Mouse (Mus musculus): ENCODE results near the gene Trappc3l. TPM values are rescaled to one million over a fixed set of nuclear protein-coding genes. Genes with fewer than 3 reads are reported as not detected.

The Trappc3l gene
- polyA plus RNA-seq, 1 experiment from 2014 or later: not detected

DNA sequence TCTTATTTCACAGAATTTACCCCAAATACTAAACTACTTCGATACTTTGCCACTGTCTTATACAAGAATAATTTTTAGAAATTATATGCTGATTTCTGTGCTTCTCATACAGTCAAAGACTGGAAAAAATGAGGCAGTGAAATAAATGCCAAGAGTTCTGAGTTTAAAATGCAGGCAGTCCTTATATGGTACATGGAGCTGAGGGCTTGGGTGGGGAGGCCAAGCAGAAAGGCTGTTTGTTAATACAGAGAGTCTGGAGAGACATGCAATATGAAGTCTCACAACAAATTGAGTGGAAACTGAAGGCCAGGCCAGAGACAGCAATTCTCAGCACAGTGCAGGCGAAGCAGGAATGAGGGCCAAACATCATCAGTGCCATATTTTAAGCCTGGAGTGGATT is 51.1 kb downstream of the Trappc3l start:
- H3K4me1 ChIP-seq (ENCODE audit: control insufficient read depth, low read depth, low read length): no peaks in the 10 kb centered on the region
- H3K27ac ChIP-seq (ENCODE audit: low read length): no peak overlapping the region
- H3K36me3 ChIP-seq (ENCODE audit: control insufficient read depth, insufficient read depth): no peaks in the 10 kb centered on the region
- no peaks in the 10 kb centered on the region for H3K9me3 ChIP-seq (replicated peaks; ENCODE audit: control insufficient read depth, low read length)
- H3K27me3 ChIP-seq (ENCODE audit: control insufficient read depth, insufficient read depth, low read depth, low read length): no peaks in the 10 kb centered on the region
- no peak overlapping the region for H3K4me3 ChIP-seq (ENCODE audit: low read depth, low read length)
- no peak overlapping the region for H3K4me2 ChIP-seq (ENCODE audit: low read depth, low read length)
- H3K9ac ChIP-seq (ENCODE audit: low read depth, low read length): no peak overlapping the region
- WGBS (ENCODE audit: insufficient replicate concordance): 50% methylated on average over 2 of the region's 2 CpGs
- ATAC-seq (ENCODE audit: low read depth): no peak

DNA sequence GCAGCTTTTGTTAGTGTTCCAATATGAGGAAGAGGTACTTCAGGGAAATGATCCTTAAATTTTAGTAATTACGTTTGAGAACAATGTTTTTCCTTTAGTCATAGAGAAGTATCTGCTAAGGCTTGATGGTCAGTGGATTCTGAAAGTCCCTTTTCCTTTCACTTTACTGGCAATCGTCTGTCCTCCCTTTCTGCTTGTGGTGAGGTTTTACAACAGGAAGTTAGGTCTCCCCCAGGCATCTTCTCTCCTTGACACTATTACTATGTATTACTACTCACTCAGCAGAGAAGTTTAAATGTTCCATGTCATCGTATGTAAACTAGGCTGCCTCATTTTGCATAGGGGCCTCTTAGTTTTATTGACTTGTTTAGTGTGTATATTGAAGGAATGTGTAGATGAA is 52.1 kb downstream of the Trappc3l start:
- Histone ChIP-seq H3K9me3 (replicated peaks; ENCODE audit: control insufficient read depth, low read length) (no peaks in the 10 kb centered on the region), H3K27me3 (ENCODE audit: control insufficient read depth, insufficient read depth, low read depth, low read length) (no peaks in the 10 kb centered on the region), H3K27ac (ENCODE audit: low read length) (no peak overlapping the region), H3K4me2 (ENCODE audit: low read depth, low read length) (no peak overlapping the region), H3K4me1 (ENCODE audit: control insufficient read depth, low read depth, low read length) (no peaks in the 10 kb centered on the region), H3K36me3 (ENCODE audit: control insufficient read depth, insufficient read depth) (no peaks in the 10 kb centered on the region), H3K9ac (ENCODE audit: low read depth, low read length) (no peak overlapping the region), H3K4me3 (ENCODE audit: low read depth, low read length) (no peak overlapping the region)
- ATAC-seq (ENCODE audit: low read depth): no peak
- 25% methylated on average over 3 of the region's 3 CpGs for WGBS (ENCODE audit: insufficient replicate concordance)

DNA sequence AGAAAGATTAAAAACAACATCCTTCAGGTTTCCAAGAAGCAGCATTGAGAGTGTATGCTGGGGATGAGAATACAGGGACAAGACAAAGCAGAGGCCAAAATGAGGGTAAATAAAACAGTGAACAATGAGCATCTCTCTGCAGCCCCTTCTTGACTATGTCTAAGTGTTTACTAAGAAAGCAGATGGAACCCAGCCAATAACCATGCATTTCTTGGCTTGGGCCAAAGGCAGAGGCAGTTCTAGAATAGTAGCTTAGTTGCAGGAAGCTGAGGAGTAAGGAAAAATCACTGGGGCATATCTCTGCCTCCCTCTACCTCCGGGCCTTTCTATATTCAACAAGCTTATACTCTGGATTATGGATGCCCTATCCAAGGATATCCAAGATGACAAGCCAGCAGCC is 53.1 kb downstream of the Trappc3l start:
- Histone ChIP-seq H3K9me3 (replicated peaks; ENCODE audit: control insufficient read depth, low read length) (no peaks in the 10 kb centered on the region), H3K27me3 (ENCODE audit: control insufficient read depth, insufficient read depth, low read depth, low read length) (no peaks in the 10 kb centered on the region), H3K9ac (ENCODE audit: low read depth, low read length) (no peak overlapping the region), H3K4me3 (ENCODE audit: low read depth, low read length) (no peak overlapping the region), H3K27ac (ENCODE audit: low read length) (no peak overlapping the region), H3K4me2 (ENCODE audit: low read depth, low read length) (no peak overlapping the region), H3K36me3 (ENCODE audit: control insufficient read depth, insufficient read depth) (no peaks in the 10 kb centered on the region), H3K4me1 (ENCODE audit: control insufficient read depth, low read depth, low read length) (no peaks in the 10 kb centered on the region)
- no peak for ATAC-seq (ENCODE audit: low read depth)
- WGBS (ENCODE audit: insufficient replicate concordance): 43% methylated on average over 1 of the region's 1 CpGs

DNA sequence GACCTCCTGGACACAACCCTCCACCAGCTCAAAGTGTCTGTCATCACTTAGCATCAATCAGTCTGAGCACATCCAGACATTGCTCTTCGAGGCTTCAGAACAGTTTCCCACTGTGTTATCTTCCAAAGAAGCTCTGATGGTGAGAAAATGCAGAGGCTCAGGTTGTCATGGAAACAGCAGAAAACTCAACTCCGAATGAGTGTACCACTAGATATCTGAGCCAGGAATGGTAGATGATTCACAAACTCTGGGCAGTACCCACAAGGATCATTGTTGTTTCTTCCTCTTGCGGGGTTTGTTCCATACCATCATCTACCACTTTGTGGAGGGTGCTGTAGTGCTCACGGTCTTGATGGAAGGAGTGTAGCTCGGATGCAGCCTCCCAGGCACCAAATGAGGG is 54.5 kb downstream of the Trappc3l start:
- no peak overlapping the region for H3K4me2 ChIP-seq (ENCODE audit: low read depth, low read length)
- H3K9ac ChIP-seq (ENCODE audit: low read depth, low read length): no peak overlapping the region
- no peak for ATAC-seq (ENCODE audit: low read depth)
- no peak overlapping the region for H3K27ac ChIP-seq (ENCODE audit: low read length)
- no peaks in the 10 kb centered on the region for H3K9me3 ChIP-seq (replicated peaks; ENCODE audit: control insufficient read depth, low read length)
- no peaks in the 10 kb centered on the region for H3K27me3 ChIP-seq (ENCODE audit: control insufficient read depth, insufficient read depth, low read depth, low read length)
- no peak overlapping the region for H3K4me3 ChIP-seq (ENCODE audit: low read depth, low read length)
- 45% methylated on average over 5 of the region's 5 CpGs for WGBS (ENCODE audit: insufficient replicate concordance)
- no peaks in the 10 kb centered on the region for H3K4me1 ChIP-seq (ENCODE audit: control insufficient read depth, low read depth, low read length)
- H3K36me3 ChIP-seq (ENCODE audit: control insufficient read depth, insufficient read depth): no peaks in the 10 kb centered on the region

DNA sequence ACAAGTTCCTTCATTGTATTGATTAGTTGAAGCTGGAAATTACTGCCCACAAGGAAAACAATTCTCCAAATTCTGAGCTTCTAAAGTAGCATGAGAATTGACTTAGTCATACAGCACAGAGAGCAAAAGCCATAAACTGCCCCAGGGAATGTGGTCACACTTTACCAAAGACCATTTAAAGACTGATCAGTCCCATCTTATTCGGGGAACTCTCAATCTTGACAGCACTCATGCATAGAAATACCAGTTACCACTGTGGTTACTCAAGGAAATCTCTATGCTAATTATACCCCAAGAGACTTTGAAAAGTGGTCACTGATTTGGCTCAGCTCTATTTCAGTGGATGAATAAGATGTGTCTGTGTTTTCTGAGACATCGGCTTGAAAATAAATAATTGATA is 57.8 kb downstream of the Trappc3l start:
- H3K4me3 ChIP-seq (ENCODE audit: low read depth, low read length): no peak overlapping the region
- H3K4me1 ChIP-seq (ENCODE audit: control insufficient read depth, low read depth, low read length): no peaks in the 10 kb centered on the region
- H3K4me2 ChIP-seq (ENCODE audit: low read depth, low read length): no peak overlapping the region
- H3K27ac ChIP-seq (ENCODE audit: low read length): no peak overlapping the region
- H3K36me3 ChIP-seq (ENCODE audit: control insufficient read depth, insufficient read depth): no peaks in the 10 kb centered on the region
- H3K9ac ChIP-seq (ENCODE audit: low read depth, low read length): no peak overlapping the region
- 57% methylated on average over 2 of the region's 2 CpGs for WGBS (ENCODE audit: insufficient replicate concordance)
- ATAC-seq (ENCODE audit: low read depth): no peak
- no peaks in the 10 kb centered on the region for H3K27me3 ChIP-seq (ENCODE audit: control insufficient read depth, insufficient read depth, low read depth, low read length)
- H3K9me3 ChIP-seq (replicated peaks; ENCODE audit: control insufficient read depth, low read length): no peaks in the 10 kb centered on the region

DNA sequence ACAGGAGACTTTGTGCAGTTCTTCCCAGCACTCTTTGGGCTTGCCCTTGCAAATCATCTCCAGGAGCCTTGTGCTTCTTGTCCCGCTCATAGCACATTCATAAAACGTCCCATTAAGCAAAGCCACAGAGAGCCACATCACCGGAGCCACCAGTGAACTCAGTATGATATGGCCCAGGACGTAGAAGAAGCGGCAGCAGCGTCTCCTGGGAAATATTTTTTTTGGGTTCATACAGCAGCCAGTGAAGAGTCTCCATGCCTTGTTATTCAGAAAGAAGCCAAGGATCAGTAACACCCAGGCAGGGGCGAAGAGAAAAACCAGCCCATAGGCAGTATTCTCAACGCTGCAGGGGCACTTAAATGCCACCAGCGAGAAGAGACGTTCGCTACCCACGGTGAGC is 58.6 kb downstream of the Trappc3l start:
- no peak for ATAC-seq (ENCODE audit: low read depth)
- no peaks in the 10 kb centered on the region for H3K27me3 ChIP-seq (ENCODE audit: control insufficient read depth, insufficient read depth, low read depth, low read length)
- no peaks in the 10 kb centered on the region for H3K36me3 ChIP-seq (ENCODE audit: control insufficient read depth, insufficient read depth)
- no peak overlapping the region for H3K9ac ChIP-seq (ENCODE audit: low read depth, low read length)
- H3K27ac ChIP-seq (ENCODE audit: low read length): no peak overlapping the region
- no peaks in the 10 kb centered on the region for H3K9me3 ChIP-seq (replicated peaks; ENCODE audit: control insufficient read depth, low read length)
- no peaks in the 10 kb centered on the region for H3K4me1 ChIP-seq (ENCODE audit: control insufficient read depth, low read depth, low read length)
- H3K4me3 ChIP-seq (ENCODE audit: low read depth, low read length): no peak overlapping the region
- peak overlapping the region; percentile 22 for H3K4me2 ChIP-seq (ENCODE audit: low read depth, low read length)
- WGBS (ENCODE audit: insufficient replicate concordance): 44% methylated on average over 12 of the region's 12 CpGs

DNA sequence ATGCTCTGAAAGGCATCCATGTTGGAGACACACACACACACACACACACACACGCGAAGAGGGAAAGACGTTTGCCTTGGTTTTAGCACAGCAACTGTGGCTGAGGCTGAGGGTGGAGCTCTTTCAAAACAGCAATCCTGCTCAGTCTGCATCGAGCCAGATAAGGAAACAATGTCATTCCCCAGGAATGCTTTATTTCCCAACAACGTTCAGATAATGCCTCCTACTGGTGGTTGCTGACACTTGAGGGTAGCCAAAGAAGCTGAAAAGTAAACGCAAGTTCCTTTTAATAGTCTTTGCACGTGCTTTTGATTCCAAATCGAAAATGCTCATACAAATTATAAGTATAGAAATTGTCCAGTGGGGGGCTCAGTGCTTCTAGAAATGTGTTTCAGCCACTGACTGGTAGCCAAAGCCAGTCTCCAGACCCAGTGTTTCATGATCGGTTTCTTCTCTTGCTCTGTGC is 59.1 kb downstream of the Trappc3l start, which contains the start of gene Calhm5:
Calhm5 (minus strand) TSS at position 102 of the 466 bp plus-strand sequence.
- peak within 1 kb of the TSS; percentile 22 for H3K4me2 ChIP-seq (ENCODE audit: low read depth, low read length)
- H3K36me3 ChIP-seq (ENCODE audit: control insufficient read depth, insufficient read depth): no peaks in the 10 kb centered on the region
- no peak for ATAC-seq (ENCODE audit: low read depth)
- H3K27me3 ChIP-seq (ENCODE audit: control insufficient read depth, insufficient read depth, low read depth, low read length): no peaks in the 10 kb centered on the region
- H3K9me3 ChIP-seq (replicated peaks; ENCODE audit: control insufficient read depth, low read length): no peaks in the 10 kb centered on the region
- H3K27ac ChIP-seq (ENCODE audit: low read length): no peak within 1 kb of the TSS
- 11% methylated on average over 9 of the region's 9 CpGs for WGBS (ENCODE audit: insufficient replicate concordance)
- H3K4me3 ChIP-seq (ENCODE audit: low read depth, low read length): peak within 1 kb of the TSS; percentile 12; the same call in 1 of the 2 replicates
- H3K9ac ChIP-seq (ENCODE audit: low read depth, low read length): no peak within 1 kb of the TSS
- no peaks in the 10 kb centered on the region for H3K4me1 ChIP-seq (ENCODE audit: control insufficient read depth, low read depth, low read length)

DNA sequence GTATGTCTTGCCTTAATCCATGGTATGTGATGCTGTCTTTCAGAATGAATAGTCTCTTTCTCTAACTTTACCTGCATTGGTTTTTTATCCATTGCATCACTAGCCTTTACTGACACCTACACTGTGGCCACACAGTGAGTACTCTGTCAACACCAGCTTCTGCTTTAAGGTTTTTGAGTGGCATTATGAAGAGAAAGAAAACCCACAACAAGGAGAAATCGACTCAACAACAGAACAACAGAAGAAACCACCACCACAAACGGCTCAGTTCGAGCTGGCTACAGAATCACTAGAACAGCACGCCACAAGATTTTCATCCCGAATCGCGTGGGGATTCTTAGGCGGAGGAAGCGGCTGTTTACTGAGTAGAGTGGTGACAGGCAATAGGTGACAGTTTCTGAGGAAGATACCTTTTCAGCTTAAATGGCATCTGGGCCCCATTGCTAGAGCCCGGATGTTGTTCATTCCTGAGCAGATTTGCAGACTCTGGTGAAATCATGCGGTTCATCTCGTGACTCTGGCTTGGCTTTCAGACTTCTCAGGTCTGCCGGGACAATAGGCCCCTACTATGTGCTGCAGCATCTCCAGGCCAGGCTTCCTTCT is 73.6 kb downstream of the Trappc3l start:
- no peaks in the 10 kb centered on the region for H3K4me1 ChIP-seq (ENCODE audit: control insufficient read depth, low read depth, low read length)
- 60% methylated on average over 13 of the region's 13 CpGs for WGBS (ENCODE audit: insufficient replicate concordance)
- no peak for ATAC-seq (ENCODE audit: low read depth)
- no peak overlapping the region for H3K9ac ChIP-seq (ENCODE audit: low read depth, low read length)
- no peak overlapping the region for H3K27ac ChIP-seq (ENCODE audit: low read length)
- no peaks in the 10 kb centered on the region for H3K36me3 ChIP-seq (ENCODE audit: control insufficient read depth, insufficient read depth)
- no peaks in the 10 kb centered on the region for H3K9me3 ChIP-seq (replicated peaks; ENCODE audit: control insufficient read depth, low read length)
- H3K27me3 ChIP-seq (ENCODE audit: control insufficient read depth, insufficient read depth, low read depth, low read length): no peaks in the 10 kb centered on the region
- no peak overlapping the region for H3K4me3 ChIP-seq (ENCODE audit: low read depth, low read length)
- no peak overlapping the region for H3K4me2 ChIP-seq (ENCODE audit: low read depth, low read length)

DNA sequence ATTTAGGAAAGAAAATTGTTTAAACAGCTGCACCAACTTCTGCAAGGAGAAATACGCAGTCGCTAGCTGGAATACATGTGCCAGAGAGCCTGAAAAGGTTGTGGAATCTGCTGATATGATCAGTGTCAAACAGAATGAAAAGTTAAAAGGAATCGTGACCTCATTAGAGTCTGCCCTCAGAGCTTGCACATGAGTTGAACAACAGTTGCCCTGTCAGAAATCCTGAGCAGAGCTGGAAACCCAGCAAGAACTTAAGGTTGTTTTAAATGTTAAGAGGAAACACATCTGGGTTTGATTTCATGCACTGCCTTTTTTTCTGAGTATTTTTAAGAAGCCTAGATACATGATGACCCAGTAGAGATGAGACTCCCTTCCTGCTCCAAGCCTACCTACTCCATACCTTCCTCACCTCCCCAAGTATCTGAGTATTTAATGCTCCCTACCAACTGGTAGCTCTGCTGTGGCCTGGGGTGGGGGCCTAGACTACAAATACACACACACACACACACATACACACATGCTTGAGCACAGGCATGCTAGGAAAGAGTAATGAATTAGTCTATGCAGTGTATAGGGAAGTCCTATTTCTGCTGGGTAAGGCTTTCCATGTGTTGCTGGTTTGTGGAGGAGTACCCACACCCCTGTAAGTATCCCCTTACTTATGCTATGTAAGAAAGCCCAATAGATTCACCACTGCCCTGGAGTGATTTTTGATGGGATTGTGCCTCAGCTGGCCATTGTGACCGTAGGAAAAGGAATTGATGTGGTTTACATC is 74.8 kb downstream of the Trappc3l start:
- no peaks in the 10 kb centered on the region for H3K4me1 ChIP-seq (ENCODE audit: control insufficient read depth, low read depth, low read length)
- no peak overlapping the region for H3K4me2 ChIP-seq (ENCODE audit: low read depth, low read length)
- 66% methylated on average over 4 of the region's 4 CpGs for WGBS (ENCODE audit: insufficient replicate concordance)
- no peaks in the 10 kb centered on the region for H3K27me3 ChIP-seq (ENCODE audit: control insufficient read depth, insufficient read depth, low read depth, low read length)
- no peaks in the 10 kb centered on the region for H3K36me3 ChIP-seq (ENCODE audit: control insufficient read depth, insufficient read depth)
- H3K4me3 ChIP-seq (ENCODE audit: low read depth, low read length): no peak overlapping the region
- H3K27ac ChIP-seq (ENCODE audit: low read length): no peak overlapping the region
- no peak overlapping the region for H3K9ac ChIP-seq (ENCODE audit: low read depth, low read length)
- ATAC-seq (ENCODE audit: low read depth): no peak
- H3K9me3 ChIP-seq (replicated peaks; ENCODE audit: control insufficient read depth, low read length): no peaks in the 10 kb centered on the region

Data from liver, embryonic 16.5 days (tissue).